Mouse (Mus musculus): ENCODE measurements around the gene Pvalb.

The Pvalb gene

GRCm38 (mm10) chr15:78161946-78162345 is 44.3 kb downstream of the Pvalb start:
- DNase-seq (ENCODE audit: low read depth in 2 of 2, low spot score in 2 of 2), result no peak

- DNase-seq (ENCODE audit: low read depth in 2 of 2, low spot score in 2 of 2), result no peak
Measured at GRCm38 (mm10) chr15:78158335-78158734, 47.9 kb downstream of the Pvalb start.

- no peak for DNase-seq (ENCODE audit: low read depth in 2 of 2, low spot score in 2 of 2)
Measured at GRCm38 (mm10) chr15:78157824-78158223, 48.4 kb downstream of the Pvalb start.

- no peak for DNase-seq (ENCODE audit: low read depth in 2 of 2, low spot score in 2 of 2)
Measured at GRCm38 (mm10) chr15:78157330-78157729, 48.9 kb downstream of the Pvalb start.

GRCm38 (mm10) chr15:78155421-78155820 is 50.8 kb downstream of the Pvalb start:
- no peak for DNase-seq (ENCODE audit: low read depth in 2 of 2, low spot score in 2 of 2)

- DNase-seq (ENCODE audit: low read depth in 2 of 2, low spot score in 2 of 2), result no peak
Measured at GRCm38 (mm10) chr15:78153045-78153775, 53.0 kb downstream of the Pvalb start.

GRCm38 (mm10) chr15:78148565-78148964 is 57.6 kb downstream of the Pvalb start:
- DNase-seq (ENCODE audit: low read depth in 2 of 2, low spot score in 2 of 2), result no peak
